Mouse (Mus musculus) cerebellum, adult 8-10 months (tissue): ENCODE measurements around the gene Fam78a.
A peak's percentile ranks its signal among the peaks of the same experiment; 100 is the strongest.
"Not testable (repeated sequence)": the region's sequence is repeated elsewhere in the genome, so short reads cannot be mapped to it uniquely, and the experiment has no call there.

Experiments
- DNase-seq: peaks from one replicate; pipeline ENCODE4 v3.0.0; 2022

The Fam78a gene

DNA sequence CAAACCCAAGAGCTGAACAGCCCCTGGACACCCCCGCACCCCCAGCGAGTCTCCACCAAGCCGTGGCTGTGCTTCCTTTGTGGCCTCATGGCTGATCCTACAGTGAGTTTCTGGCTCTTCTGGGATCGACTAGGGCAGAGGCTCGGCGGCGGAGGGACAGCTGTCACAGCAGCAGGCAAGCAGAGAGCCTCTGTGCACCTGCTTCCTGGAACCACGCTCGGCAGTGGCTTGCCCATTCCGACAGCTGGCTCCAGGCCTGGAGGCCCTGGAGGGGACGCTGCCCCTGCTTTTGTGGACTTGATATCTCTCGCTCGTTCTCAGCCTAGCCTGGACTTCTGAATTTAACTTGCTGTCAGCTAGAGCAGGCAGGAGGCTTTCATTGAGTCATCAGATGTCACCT is 19.7 kb downstream of the Fam78a start:
- DNase-seq, result no peak

DNA sequence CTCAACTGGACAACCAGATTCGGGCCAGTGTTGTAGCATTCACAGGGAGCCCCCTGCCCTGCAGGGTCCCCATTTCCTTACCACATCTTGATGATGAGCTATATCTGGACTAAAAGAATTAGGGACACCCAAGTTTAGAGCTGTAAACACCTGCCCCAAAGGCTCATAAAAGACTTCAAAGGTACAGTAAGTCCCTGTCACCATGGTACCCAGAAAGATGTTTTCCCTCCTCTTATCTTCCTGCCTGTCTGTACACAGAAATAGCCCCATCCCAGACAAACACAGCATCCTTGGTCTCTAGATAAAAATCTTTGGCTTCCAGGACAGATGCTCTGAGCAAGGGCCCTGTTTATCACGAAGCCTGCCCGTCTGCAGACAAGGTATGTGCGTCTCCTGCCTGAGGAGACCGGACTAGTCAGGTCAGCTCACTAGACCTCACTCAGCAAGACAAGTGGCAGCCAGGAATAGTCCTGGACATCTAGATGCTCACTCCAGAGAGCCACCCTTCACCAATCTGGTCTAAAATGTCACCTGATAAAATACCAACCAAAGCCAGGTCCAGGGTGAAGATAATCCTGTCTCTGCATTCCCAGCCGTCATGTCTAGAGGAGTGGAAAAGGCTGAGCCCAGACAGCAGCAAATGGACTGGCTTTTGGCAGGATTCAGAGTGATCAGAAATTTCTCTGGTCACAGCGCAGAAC is 21.1 kb downstream of the Fam78a start:
- no peak for DNase-seq

DNA sequence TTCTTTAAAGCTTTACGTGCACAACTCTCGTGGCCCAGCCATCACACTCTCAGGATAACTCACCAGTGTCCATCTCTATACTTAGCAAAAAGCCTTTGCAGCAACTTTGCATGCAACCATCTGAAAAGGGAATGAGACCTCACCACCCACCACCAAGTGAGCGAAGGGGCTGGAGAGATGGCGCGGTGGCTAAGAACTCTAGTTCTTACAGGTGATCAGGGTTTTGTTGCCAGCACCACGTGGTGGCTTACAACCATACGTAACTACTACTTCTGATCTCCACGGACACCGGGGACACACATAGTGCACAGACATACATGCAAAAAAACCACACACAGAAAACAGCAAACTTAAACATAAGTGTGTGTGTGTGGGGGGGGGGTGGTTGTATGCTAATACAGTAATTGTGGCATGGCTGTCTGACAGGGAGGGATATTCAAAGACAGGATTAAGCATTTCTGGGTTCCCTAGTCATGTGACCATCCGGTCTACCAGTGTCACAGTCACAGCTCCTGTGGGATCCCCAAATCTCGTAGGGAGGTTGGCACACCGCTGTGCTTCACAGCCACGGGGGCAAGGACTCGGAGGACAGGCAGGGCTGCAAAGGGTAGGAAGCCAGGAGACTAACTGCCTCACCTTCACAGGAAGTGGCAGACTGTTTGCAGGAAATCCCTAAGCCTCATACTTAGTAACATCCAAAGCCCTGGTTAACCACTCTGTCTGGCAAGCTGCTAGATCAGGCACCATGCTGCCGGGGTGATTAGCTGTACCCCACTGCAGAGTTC is 21.8 kb downstream of the Fam78a start:
- DNase-seq, result no peak

DNA sequence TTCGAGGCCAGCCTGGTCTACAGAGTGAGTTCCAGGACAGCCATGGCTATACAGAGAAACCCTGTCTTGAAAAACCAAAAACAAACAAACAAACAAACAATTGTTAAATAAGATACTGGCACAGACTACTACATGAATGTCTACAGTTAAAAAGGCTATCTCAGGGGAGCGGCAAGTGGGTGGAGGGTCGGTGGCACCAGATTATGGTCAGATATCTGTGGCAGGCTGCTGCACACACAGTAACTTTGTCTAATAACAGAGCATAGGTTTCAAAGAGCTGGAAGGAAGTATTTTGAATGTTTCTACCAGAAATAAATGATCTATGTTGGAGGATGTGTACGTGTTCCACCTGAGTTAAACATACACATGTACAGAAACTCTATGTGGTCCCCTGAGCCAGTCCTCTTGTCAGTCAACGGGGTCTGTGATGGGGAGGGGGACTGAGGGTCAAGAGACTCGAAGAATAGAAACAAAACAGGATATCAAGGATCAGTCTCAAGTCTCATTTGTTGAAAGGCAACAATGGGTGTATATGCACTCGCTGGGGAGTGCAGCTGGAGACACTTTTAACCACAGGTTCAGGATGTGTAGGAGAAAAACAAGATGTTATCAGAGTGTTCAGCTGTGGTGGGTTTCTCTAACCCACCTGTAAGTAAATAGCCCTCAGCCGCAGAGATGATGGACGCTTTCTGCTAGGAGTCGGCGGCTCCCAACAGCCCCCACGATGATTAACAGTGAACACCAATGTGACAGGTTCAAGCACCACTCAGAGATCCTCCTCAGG is 22.7 kb downstream of the Fam78a start:
- DNase-seq, result no peak

DNA sequence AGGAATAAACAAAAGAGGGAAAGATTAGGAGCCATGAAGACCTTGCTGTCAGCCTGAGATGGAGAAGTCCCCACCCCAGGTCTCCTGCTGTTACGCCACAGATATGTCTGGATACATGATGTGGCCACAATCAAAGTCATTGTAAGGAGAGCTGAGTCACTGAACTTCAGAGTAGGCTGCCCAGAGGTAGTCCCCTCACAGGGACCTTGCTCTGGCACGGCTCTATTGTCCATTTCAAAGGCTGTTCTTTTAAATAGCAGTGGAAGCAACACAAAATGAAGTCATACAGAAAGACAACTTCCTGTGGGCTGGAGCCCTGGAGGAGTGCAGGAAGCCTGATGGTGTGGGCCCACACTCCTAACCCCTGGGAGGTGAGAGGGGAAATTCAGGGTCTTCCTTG is 23.5 kb downstream of the Fam78a start:
- no peak for DNase-seq

DNA sequence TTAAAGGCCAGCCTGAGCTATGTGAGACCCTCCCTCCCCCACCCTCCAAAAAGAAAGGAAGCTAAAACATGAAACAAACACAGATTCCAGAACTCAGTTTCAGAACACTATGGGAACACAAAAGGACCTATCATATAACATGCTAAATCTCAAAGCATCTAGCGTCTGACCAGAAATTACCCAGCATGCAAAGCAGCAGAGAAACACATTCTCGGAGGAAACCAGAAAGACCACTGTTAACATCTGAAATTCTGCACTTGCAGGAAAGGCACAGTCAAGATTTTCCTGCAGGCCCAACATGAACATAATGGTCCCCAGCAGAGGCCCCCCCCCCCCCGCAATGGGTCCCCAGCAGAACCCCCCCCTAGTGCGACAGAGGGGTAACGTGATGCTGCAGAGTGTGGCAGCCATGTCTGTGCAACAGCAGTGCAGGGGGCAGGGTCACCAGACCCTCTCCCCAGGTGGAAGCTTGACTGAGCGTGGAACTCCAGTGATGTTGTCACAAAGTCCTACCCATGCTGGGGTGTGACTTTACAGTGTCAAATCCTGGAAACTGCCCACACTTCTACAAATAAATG is 24.3 kb downstream of the Fam78a start:
- no peak for DNase-seq

DNA sequence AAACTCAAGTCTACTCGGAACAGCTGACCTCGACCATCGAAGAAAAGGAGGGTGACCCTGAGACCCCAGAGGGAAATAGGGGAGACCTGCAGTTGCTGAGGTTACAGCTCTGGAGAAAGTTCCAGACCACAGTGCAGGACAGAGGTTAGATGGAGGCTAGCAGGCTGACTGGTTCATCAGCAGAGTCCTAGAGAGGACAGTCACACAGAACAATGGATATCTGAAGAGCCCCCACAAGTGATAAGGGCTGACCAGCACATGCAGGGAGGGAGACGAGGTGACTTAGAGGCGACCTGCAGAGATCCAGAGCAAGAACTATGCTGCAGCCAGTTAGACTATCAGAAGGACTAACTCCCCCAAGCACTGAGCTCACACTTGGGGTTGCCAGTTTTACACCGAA is 25.0 kb downstream of the Fam78a start:
- DNase-seq, result no peak

DNA sequence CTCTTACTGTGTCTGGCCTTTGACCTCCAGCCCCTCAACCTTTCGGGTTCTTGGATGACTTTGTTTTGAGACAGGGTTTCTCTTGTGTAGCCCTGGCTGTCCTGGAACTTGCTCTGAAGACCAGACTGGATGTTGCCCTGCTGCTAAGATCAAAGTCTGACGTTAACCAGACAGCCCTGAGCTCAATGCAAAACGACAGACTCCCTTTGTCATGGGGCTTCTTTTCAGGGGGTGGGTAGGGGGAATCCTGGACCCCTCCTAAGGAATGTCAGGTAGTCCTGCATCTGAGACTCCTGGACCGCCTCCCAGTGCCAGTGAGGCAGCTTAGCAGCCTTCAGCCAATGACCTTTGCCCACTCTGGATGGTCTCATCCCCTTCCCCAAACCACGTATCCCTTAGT is 25.9 kb downstream of the Fam78a start:
- no peak for DNase-seq

DNA sequence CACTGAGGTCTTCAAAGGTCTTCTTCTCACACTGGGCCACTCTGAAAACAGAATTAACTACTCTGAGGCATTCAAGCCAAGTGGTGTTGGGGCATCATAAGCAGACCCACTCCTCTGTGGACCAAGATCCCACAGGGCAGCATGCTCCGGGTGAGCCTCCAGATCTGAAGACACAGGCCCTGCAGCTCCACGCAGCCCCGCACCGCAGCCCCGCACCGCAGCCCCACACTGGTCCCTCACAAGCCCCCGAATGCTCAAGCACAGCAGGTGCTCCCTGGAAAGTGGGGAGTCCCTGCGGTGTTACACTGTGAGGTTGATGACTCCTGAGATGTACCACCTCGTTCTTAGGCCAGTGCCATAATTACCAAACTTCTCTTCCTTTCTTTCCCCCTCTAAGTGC is 26.4 kb downstream of the Fam78a start:
- no peak for DNase-seq

DNA sequence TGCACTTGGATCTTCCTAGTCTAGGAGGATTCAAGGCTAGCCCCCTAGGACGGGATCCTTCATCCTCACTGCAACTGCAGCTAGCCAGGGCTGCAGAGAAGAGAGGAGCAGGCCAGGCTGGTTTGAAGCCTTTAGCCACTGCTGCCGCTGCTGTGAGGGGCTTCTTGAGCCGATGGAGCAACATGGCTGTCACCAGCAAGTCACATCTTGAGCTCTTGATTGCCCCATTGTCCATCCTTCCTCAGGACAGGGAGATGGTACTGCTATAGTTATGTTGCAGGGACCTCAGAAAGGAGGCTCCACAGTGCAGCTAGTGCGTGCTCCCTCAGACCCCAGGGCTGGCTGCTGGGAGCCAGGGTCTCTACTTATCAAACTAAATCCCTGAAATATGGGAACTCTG is 26.9 kb downstream of the Fam78a start:
- no peak for DNase-seq

DNA sequence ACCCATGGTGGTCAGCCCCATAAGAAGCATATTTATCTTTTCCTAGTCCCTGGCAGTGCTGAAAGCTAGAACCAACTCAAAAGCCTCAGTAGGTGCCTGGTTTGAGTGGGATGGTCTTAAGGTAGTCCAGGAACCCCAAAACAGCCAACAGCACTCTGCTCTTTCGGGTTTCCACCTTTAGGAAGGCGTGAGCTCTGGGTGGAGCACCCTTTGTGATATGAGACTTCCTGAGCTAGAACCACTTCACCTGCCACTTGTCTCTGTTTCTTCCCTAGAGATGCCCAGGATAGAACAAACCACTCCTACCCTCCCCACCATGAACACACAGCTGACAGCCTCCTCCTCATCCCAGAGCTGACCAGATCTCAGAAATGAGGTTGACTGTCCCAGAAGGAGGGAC is 27.3 kb downstream of the Fam78a start:
- no peak for DNase-seq

DNA sequence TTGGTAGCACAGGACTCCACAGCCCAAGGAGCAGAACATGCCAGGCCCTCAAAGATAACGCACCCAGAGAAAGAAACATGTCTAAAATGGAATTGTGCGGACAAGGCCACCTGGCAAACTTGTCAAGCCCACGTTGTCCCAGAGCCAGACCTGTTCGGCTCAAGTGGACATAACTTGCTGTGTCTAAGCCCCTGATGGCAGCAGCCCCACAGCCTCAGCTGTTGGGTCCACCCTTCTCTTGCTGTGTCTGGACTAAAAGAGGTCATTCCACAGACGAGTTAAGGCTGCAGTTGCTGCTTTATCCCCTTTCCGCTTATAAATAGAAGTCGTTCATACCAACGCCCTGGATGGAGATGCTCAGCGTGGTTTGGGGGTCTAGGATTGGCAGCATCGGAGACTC is 28.1 kb downstream of the Fam78a start:
- no peak for DNase-seq

DNA sequence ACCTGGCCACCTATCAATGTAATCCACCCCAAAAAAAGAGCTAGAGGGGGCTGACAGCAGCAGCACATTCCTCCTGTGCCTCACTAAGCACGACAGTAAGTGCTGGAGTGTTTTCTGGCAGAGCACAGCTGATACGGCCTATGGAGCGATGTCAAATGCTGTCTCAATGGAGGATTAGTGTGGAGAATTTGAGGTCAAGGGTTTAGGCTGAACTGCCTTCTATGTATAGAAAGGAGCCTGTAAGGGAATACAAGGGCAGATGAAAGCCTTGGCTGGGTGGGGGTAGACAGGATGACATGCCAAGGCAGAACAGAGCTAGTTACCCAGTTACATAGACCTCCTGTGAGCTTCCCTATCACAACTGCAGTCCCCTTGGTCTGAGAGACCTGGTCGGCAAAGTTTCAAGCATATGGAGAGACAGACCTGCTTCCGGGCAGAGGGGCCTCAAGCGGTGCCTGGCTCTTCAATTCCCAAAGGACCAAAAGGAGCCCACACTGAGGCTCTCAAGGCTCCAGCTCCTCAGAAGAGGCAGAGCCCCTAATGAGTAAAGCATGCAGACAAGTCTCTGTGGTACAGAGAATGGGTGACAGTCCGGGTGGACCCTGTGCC is 29.2 kb downstream of the Fam78a start:
- no peak for DNase-seq

DNA sequence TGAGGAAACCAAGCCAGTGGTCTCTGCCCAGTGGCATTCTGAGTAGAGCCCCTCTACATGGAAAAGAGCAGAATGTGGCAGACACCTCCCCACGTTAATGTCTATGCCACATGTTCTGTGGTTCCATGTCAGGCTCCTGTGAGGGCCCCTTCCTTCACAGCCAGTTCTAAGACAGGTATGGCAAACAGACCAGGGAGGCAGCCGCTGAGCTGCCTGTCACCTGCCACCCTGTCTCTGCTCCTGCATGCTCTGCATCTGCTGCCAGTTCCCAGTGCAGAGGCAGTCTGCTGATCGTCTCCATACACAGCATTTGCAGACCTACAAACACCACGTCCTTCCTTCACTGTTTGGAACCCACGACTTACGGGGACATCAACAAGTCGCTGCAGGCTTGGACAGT is 32.2 kb downstream of the Fam78a start:
- DNase-seq, result no peak

DNA sequence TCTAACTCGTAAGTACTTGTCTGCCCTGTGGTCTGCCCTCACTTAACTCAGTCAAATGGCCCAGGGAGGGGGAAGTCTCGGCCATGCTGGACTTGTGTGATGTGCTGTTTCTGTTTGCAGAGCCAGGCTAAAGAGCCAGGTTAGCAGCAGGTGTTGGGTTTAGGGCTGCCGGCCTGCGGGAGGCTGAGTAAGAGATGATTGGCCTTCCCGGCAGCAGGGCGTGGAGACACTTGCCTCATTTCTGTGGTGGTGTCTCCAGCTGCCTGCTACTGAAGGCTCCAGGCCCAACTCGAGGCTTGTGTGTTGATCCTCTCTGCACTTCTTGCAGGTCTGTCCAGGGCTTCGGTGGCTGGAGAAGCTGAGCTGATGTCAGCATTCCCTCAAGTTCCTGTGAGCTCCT is 32.9 kb downstream of the Fam78a start:
- DNase-seq, result no peak

DNA sequence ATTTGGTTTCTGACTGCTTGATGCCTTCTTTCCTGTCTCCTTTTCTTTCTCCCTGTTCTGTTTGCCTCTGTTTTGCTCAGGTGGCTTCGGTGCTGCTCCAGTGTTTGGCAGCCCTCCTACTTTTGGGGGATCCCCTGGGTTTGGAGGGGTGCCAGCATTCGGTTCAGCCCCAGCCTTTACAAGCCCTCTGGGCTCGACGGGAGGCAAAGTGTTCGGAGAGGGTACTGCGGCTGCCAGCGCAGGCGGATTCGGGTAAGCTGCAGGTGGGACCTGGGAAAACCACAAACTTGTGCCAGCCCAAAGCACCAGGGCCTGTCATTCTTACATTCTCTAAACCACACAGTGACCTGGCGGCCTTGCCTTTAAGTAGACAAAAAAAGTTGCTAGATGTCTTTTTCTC is 37.3 kb downstream of the Fam78a start:
- no peak for DNase-seq

DNA sequence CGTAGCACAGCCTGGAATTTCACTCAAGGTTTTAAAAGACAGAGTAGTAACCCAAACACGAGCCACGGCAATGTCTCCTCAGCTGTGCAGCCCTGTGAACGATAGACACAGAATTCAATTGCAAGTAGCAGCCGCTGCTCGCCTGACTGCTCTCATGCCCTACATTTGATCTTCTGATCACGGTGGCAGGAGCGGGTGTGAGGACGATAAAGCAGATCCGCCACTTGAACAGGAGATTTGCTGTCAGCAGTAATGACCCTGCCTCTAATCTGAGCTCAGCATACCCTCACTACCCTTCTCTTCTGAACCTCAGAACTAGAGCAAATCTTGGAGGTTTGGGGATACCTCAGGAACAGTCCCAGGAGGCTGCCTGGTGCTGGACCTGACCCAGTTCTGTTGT is 38.6 kb downstream of the Fam78a start:
- DNase-seq, result no peak

DNA sequence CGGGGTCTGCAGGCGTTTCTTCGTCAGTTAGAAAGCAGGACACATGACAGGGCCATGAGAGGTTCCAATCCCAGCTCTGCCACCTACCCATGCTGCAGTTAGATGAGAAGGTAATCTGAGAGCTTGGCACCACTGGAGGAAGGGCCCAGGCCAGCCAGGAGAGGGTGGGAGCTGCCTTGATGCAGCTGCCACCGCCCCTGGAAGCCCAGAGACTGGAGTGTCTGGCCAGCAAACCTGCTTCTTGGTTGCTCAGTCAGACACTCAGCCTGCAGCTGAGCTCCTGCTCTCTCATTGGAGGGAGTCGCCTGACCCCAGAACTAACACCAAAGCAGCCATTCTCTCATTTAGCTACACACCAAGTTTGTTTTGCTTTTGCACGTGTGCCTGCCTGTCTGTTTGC is 39.3 kb downstream of the Fam78a start:
- no peak for DNase-seq

DNA sequence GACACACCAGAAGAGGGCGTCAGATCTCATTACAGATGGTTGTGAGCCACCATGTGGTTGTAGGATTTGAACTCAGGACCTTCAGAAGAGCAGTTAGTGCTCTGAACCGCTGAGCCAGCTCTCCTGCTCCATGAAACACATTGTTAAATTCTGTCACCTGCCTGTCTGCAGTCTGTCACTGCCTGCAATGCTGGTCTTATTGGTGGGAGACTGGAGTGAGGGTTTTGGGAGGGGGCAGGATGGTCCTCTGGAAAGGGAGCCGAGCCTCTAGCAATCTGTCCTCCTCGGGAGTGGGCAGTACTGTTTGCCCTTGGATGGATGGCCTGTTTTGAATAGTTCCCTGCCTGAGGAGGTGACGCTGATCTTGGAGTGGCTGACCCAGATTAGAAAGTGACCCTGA is 40.8 kb downstream of the Fam78a start:
- no peak for DNase-seq

DNA sequence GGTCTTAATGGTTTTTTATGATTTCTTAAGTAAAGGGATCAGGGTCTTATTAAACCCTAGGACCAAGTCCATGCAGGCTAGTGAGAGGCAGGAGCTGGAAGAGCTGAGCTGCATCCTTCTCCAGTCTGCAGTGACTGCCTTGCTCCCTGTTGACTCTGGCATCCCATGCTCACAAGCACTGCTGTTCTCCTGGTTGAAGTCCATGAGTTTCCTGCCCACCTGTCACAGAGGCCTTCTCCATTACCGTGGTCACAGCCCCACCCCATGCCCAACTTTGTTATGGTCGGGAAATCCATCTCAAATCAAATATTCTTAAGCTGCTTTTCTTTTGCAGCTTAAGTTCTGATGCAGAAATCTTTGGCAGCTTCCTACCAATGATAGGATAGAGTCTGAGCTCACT is 43.6 kb downstream of the Fam78a start:
- DNase-seq, result no peak

DNA sequence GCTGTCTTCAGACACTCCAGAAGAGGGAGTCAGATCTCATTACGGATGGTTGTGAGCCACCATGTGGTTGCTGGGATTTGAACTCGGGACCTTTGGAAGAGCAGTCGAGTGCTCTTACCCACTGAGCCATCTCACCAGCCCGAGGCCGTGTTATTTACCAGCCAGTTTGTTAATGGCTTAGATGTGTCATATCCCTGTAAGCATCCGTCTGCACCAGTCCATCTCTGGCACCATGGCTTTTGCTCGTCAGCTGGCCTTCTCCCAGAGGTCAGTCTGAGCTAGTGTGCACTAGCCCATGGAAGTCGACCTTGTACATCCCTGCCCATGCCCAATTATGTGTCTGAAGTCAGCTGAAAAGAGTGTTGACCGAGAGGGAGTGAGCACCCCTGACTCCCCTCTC is 44.0 kb downstream of the Fam78a start:
- DNase-seq, result not testable (repeated sequence)

DNA sequence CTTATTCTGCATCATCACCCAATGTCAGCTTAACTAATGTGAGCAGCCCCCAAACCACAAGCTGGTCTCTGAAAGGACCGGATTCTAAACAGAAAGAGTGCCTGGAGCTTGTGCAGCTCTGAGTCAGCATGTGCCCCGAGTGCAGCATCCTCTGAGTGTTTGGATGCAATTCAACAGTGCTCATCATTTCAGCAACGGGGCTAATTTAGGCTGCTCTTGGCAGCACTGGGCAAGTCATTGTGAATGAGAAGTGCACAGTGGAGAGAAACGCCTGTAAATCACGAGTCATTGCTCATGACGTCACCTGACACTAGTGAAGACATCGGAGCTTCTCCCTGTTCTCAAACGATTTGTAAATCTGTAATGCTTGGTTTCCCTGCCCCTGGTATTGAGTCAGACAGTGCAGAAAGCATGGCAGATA is 46.0 kb downstream of the Fam78a start:
- peak; percentile 41 for DNase-seq

DNA sequence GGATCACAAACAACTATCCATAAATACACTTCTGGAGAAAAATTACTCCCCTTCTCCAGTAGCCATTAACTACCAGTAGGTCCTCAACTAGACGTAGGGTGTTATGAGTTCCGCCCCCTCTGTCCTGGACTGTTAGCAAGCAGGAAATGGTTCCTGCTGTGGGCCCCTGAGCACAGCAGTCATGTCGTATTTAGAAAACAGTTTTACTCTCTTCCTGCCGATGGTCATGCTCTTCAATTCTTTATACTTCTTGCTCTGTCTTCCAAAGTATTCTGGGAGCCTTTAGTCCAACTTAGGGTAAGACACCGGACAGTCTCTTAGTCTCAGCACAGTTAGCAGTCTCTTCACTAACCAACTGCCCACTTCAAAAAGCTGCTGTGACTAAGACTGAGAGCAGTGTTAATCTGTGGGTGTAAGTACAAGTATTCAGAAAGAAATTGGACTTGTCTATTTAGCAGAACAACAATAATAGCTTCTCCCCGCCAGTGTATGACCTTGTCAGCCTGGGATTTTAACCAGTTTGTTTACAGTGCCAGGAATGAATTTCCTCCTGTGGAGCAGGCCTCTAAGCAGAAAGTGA is 47.3 kb downstream of the Fam78a start:
- no peak for DNase-seq
